Mouse (Mus musculus): ENCODE measurements at regions not wholly inside any gene's neighbourhood (a gene's known extent, or its start where the extent isn't known, plus 50 kb on each side); places are given as distances from the start of the nearest gene placed in this dataset.
A peak's percentile ranks its signal among the peaks of the same experiment; 100 is the strongest.

DNA sequence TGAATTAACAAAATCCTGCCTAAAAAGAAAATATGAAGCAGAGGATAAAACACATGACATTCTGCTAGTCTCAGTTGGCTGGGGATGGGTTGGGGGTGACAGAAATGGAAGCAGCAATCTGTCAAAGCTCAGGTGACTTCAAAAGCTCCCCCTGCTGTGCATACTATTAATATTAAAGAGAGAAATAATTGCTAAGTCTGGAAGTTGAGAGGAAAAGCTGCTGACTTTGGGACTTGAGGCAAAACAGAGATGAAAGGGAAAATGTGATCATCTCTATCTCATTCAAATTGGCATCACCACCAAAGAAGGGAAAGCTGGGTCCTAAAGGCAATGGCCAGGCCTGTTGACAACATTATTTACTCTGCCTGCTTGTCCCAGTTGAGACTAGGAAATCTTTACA, 90.8 kb downstream of the Rpe65 start:
- DNase-seq (ENCODE audit: low spot score): no peak

DNA sequence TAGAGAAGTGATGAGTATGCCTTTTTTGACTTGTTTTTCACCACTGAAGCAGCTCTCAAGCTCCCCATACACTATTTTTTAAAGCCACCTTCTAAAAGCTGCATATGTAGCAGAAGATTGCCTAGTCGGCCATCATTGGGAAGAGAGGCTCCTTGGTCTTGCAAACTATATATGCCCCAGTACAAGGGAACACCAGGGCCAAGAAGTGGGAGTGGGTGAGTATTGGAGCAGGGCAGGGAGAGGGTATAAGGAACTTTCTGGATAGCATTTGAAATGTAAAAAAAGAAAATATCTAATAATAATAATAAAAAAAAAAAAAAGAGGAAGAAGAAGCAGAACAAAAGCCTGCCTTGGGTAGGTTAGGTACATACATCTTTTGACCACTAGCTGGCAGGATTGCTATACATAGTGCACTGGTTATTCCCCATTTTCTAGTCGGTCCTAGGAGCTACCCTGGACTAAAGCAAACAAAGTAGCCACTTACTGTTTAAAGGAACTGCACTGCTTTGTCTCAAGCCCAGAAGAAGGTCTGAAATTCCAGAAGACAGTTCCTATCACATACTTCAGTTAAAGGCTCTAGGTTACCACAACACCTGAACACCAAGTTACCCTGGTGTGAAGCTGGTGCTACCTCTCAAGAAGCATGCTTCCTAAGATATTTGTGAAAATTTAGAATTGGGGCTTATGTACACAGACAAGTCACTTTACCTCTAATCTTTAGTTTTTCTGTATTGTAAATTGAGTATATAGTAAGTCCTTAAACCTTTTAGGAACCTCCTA, 114.9 kb upstream of the Wls start:
- DNase-seq (ENCODE audit: low spot score): peak; percentile 15

DNA sequence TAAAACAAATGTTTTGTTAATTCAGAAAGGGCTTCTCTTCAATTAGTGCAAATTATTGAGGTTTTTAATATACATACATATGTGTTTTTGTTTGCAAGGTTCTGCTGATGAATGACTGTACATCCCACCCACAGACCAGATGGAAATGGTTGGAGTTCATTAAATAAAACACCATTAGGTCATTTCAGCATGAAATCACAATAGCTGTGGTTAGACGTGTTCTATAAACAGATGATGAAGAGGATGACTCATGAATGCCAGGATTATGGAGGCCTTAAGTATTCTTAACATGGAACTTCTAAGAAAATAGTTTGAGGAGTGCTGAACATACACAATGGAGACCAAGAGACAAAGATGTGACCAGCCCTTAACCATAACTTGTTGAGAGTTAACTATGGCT, 107.3 kb upstream of the Wls start:
- no peak for DNase-seq (ENCODE audit: low spot score)

DNA sequence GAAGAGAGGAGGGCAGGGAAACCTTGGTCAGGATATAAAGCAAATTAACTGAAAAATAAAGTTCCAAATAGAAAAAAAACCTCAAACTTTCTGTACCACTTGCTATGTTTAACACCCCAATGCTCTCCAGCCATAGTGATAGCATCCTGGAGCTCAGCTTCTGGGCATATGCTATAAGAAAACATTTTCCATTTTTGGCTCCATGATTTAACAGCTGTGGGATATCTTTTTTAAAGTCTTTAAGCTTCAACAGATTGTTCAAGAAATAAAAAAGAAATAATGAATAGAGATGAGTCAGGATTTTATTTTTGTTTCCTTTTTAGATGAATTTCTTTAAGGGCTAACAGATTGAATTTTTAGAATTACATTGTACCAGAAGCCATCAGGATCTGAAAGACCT, 106.3 kb upstream of the Wls start:
- DNase-seq (ENCODE audit: low spot score): no peak

DNA sequence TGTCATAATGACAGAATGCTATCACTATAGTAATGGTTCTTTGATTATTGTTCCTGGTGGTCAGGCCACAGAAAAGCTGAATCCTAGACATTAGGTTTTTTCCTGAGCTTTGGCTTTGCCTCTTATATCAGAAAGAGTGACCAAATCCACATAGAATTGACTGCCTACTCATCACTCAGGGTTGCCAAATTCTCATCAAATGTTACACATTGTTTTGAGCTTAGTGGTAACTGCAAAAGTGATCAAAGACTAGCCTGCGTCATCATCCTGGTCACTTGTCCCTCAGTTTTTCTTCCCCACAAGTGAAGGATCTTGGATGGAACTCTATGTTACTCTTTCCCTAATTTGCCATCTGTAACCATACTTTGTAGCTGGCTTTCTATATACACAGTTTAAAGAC, 104.9 kb upstream of the Wls start:
- no peak for DNase-seq (ENCODE audit: low spot score)

DNA sequence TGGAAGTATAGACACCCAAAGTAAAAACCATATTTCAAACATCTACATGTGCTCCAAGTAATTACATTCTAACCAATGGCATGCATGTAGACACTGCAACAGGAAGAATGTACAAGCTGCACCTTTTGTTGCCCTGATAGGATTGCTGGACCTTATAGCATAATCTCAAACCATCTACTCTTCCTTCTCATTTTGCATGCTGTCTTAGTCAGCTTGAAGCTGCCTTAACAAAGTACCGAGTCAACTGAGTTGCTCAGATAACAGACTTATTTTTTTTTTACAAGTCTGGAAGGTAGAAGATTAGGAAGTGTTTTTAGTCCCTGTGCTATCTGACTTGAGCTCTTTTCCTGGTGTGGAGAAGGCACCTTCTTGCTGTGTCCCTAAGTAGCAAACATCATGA, 103.4 kb upstream of the Wls start:
- no peak for DNase-seq (ENCODE audit: low spot score)

DNA sequence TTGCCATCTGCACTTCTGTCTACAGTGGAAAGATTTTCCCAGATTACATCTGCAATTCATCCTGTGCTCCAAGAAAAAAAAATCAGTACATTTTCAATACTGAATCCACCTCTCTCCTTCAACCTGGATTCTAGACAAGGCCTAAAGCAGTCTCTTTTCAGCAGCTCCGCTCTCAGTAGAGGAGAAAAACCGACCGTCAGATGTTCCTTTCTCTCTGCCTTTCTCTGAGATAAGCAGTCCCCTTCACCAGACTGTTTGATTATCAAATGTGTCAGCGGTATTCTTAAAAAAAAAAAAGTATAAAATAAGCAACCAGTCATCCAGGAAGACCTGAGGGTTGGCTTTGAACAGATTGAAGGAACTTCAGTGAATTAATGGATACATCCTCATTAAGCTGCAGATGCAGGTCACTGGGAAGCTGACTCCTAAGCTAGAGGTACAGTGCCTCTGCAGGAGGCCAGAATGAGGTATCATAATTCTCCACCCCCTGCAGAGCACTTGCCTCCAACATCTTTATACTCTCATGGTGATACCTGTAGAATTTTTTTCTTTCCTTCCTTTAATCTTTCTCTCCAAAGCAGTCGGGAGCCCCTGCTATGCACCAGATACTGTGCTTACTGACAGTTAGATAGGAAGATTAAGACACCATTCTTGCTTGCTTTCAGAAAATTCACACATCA, 98.7 kb upstream of the Wls start:
- no peak for DNase-seq (ENCODE audit: low spot score)

DNA sequence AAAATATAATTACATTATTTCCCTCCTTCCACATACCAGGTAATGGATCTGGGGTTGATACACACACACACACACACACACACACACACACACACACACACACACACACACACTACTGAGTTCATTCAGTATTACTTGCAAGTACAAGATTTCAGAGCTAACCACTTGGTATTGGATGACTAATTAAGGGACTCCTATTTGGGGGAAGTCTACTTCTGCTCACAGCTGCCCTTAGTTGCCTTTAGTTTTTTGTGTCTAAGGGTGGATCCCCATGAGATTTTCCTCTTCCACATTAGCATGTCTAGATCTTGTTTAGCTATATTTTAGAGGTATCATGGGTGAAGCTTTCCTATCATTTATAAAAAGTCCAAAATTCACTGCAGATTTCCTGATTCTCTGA, 97.7 kb upstream of the Wls start:
- DNase-seq (ENCODE audit: low spot score): no peak

DNA sequence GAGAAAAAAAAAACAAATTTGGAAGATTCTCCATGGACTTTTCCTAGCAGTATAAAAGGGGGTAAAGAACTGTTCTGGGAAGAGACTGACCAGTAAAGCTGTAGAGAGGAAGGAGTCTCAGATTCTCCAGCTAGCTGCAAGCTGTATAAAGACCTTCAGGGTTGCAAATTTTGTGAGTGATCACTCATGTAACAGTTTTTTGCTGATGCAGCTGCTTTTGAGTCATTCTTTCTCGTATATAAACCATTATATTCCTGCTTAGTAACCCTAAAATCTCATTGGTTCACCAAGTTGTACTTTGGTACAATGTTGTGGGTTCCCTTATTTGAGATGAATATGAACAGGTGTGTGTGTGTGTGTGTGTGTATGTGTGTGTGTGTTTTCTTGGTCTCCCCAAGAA, 79.7 kb upstream of the Wls start:
- no peak for DNase-seq (ENCODE audit: low spot score)

DNA sequence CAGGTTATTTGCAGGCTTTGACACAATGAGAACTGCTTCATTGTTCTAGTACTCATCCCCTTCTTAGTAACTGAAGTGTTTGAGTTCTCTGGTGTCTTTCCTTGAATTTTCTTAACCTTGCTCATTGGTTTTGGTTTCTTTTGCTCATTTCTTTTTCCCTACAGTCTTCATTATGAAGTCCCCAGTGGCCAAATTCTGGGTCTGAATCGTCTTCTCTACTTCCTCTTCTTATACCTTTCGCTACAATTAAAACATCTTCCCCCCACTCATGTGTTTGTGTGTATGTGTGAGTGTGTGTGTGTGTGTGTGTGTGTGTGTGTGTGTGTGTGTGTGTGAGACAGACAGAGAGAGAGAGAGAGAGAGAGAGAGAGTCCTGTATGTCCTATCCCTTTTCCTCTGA, 79.2 kb upstream of the Wls start:
- DNase-seq (ENCODE audit: low spot score): no peak

DNA sequence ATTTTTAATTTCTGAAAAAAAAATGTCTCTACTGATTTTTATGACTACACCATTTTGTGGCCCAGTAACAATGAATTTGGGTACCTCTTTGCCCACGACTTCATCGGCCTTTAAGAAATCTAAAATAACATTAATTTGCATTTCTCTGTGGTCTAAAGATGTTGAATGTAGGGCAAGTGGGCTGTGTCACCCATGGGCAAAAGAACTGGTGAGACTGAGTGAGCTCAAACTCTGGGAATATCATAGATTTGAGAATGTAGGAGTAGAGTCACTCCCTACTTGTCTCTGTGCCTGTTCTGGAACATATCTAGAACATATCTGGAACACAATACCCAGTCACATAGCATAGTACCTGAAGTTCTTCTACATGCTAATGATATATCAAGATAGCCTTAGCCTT, 78.5 kb upstream of the Wls start:
- DNase-seq (ENCODE audit: low spot score): no peak

DNA sequence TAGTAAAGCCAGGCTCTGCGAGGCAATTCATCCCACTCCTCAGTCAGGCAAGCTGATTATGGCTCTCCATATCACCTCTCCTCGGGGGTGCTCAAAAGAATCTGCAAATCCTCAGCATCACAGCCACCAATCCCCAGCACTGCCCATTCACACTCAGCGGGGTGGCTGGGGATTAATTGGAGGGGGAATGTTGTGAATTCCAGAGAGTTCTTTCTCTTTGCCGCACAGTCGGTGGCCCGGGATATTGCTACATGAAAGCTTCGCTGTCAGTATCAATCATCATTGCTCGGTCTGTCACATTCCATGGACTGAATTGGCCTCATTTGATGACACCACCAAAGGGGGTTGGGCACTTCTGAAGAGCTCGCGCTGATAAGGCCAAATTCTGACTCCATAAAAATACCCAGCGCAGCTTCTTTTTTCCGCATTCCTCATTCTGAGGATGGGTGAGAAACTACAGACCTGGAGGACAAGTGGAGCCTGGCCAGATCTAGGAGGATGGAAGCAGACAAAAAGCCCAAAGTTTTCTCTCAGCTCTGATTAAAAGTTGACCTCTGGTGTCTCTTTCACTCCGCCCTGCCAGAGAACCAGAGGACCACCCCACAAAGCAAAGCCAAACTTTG, 57.1 kb upstream of the Wls start:
- no peak for DNase-seq (ENCODE audit: low spot score)

DNA sequence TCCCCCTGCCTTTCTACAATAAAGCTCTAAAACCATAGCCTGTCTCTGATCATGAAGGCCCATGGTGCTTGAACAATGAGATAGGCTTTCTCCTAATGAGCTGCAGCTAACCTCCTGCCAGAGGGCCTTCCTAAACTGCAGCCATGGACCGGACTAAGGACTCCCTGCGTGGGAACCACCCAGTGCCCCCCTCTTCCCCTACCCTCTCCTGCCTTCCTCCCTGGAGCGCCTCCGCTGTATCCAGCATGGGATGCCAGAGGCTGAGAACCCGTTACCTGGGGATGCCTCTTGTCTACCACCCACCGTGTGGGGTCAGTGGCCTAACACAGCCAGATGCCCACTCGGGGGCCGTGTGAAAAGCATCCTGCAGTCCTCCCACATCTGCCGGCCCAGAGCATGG, 51.7 kb upstream of the Wls start:
- DNase-seq (ENCODE audit: low spot score): no peak
